Mouse (Mus musculus) v-Abl transformed pro-B cells (cell line): Measurements from ENCODE around the gene Tectb.

Experiments
- in situ Hi-C, 2 experiments: fragments of 400-800 bp; cut with MboI; formaldehyde crosslinking; loops; one replicate each; pipeline ENCODE4 v1.15.1; 2025; ENCODE audit not compliant: unreplicated experiment in 2 of 2

The Tectb gene

GRCm38 (mm10) chr19:55236564-55236963 is 56.0 kb downstream of the Tectb start:
- in situ Hi-C loops, result loop anchor here in 1 of 2 experiments (25.0 kb wide), 1 partner anchor 626 kb away; no protein-coding TSS in a partner anchor

GRCm38 (mm10) chr19:55239766-55240426 is 59.4 kb downstream of the Tectb start:
- in situ Hi-C loops, result loop anchor here in 1 of 2 experiments (25.0 kb wide), 1 partner anchor 622 kb away; no protein-coding TSS in a partner anchor

DNA sequence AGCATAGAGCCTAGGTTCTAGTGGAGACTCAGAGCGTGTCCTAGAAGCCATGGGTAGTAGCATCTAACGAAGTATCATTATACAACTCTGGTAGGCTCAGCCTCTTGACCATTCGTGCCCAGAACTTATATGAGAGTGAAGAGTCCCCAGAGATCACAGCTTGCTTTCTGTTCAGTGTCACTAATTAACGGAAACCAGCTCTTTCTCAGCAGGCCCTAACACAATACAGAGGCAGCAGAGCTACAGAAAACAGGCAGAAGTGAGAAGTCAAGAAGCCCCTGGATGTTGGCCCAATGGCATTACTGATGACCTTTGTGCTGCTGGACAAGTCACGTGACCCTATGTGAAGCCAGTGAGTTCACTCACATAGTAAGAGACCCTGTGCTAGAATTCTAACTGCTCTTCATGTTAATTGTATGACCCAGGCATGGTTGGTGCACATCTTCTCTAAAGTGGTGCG is 60.7 kb downstream of the Tectb start, which contains the start of gene Gucy2g:
Gucy2g (minus strand) TSS at position 51 of the 460 bp plus-strand sequence.
- in situ Hi-C loops, result loop anchor here in 1 of 2 experiments (25.0 kb wide), 1 partner anchor 621 kb away; no protein-coding TSS in a partner anchor

DNA sequence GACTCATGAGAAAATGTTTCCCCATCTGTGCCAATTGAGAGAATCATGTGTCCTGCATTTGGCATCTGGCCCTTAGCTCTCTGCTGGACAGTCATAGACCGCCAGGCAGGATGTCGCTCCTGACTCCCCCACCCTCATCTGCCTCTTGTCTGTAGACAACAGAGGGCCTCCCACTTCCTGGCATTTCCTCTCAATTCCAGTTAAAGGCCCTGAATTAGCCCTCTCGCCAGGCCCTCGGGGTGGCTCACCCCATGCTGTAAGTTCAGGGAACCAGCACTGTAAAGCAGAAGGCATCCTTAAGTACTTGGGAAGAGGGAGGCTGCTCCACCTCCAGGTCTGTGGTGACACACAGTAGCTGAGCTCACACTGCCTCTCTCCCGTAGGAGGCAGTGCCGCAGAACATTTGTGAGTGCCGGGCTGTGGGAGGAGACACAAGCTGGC is 64.3 kb downstream of the Tectb start:
- in situ Hi-C loops, result loop anchor here in 1 of 2 experiments (25.0 kb wide), 1 partner anchor 617 kb away; no protein-coding TSS in a partner anchor
